Mouse (Mus musculus) Muller cell, postnatal 12 days (primary cell): ENCODE measurements around the gene Manbal.
A peak's percentile ranks its signal among the peaks of the same experiment; 100 is the strongest.

Source experiments
- DNase-seq: peaks from one replicate; pipeline ENCODE4 v3.0.0-alpha.2; 2015; ENCODE audit errors: inconsistent ontology term

Manbal gene

GRCm38 (mm10) chr2:157412497-157412896 is 45.1 kb downstream of the Manbal start:
- DNase-seq: no peak

- no peak for DNase-seq
Observed at GRCm38 (mm10) chr2:157417229-157417628, 49.8 kb downstream of the Manbal start.

- DNase-seq: no peak
Observed at GRCm38 (mm10) chr2:157418206-157418605, 50.8 kb downstream of the Manbal start, which contains the start of gene Src. Gene Src, plus strand, starts transcription at chr2:157418444.

GRCm38 (mm10) chr2:157418609-157419071 is 51.2 kb downstream of the Manbal start:
- no peak for DNase-seq

- no peak for DNase-seq
Observed at GRCm38 (mm10) chr2:157419506-157419905, 52.1 kb downstream of the Manbal start.

- DNase-seq: no peak
Observed at GRCm38 (mm10) chr2:157420404-157420803, 53.0 kb downstream of the Manbal start.

- DNase-seq: no peak
Observed at GRCm38 (mm10) chr2:157422062-157422655, 54.8 kb downstream of the Manbal start.

GRCm38 (mm10) chr2:157422854-157423705 is 55.7 kb downstream of the Manbal start:
- peak; percentile 77 for DNase-seq

- peak; percentile 34 for DNase-seq
Observed at GRCm38 (mm10) chr2:157423706-157424125, 56.3 kb downstream of the Manbal start.

GRCm38 (mm10) chr2:157424126-157424903 is 56.9 kb downstream of the Manbal start:
- peak; percentile 42 for DNase-seq

GRCm38 (mm10) chr2:157424904-157425642 is 57.7 kb downstream of the Manbal start:
- DNase-seq: no peak

GRCm38 (mm10) chr2:157425643-157425988 is 58.2 kb downstream of the Manbal start:
- DNase-seq: no peak

GRCm38 (mm10) chr2:157426171-157426570 is 58.8 kb downstream of the Manbal start:
- DNase-seq: peak; percentile 73

- no peak for DNase-seq
Observed at GRCm38 (mm10) chr2:157427164-157427563, 59.8 kb downstream of the Manbal start.

- no peak for DNase-seq
Observed at GRCm38 (mm10) chr2:157428351-157429139, 61.2 kb downstream of the Manbal start.

GRCm38 (mm10) chr2:157429735-157430134 is 62.3 kb downstream of the Manbal start:
- DNase-seq: peak; percentile 36

- no peak for DNase-seq
Observed at GRCm38 (mm10) chr2:157430667-157431429, 63.5 kb downstream of the Manbal start.

- DNase-seq: no peak
Observed at GRCm38 (mm10) chr2:157431912-157432311, 64.5 kb downstream of the Manbal start.

- DNase-seq: peak; percentile 78
Observed at GRCm38 (mm10) chr2:157432476-157432875, 65.1 kb downstream of the Manbal start.

- DNase-seq: peak; percentile 36
Observed at GRCm38 (mm10) chr2:157434041-157434440, 66.6 kb downstream of the Manbal start.
